Mouse (Mus musculus) cerebellum, postnatal 4 days (tissue): ENCODE measurements around the gene Gm19345.

Experiments used
- DNase-seq, 2 experiments: peaks; one replicate each; pipeline ENCODE4 v3.0.0; 2022; ENCODE audit warnings: low spot score in 2 of 2, mixed read lengths in 1 of 2

Gm19345 gene

DNA sequence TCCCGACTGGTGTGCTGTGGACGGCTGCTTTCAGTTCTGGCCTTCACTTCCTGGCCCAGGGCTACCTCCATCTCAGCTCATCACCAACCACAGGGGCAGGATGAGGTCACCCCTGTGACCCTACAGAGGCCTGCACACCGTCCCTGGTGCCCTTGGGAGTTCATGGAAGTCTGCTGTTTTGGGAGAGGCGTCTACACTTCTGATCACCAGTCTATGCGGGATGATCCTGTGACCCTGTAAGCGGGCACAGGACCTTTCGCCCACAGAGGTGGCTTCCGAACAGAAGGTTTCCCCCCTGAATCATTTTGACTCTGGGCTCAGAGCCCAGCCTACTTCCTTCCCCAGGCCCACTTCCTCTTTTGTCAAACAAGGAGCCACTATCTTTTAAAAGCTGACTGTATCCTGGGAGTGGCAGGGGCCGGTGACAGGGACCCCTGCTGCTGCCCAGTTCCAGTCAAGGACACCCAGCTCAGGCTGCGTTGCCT lies 19.4 kb downstream of the Gm19345 start:
- DNase-seq, result no peak

DNA sequence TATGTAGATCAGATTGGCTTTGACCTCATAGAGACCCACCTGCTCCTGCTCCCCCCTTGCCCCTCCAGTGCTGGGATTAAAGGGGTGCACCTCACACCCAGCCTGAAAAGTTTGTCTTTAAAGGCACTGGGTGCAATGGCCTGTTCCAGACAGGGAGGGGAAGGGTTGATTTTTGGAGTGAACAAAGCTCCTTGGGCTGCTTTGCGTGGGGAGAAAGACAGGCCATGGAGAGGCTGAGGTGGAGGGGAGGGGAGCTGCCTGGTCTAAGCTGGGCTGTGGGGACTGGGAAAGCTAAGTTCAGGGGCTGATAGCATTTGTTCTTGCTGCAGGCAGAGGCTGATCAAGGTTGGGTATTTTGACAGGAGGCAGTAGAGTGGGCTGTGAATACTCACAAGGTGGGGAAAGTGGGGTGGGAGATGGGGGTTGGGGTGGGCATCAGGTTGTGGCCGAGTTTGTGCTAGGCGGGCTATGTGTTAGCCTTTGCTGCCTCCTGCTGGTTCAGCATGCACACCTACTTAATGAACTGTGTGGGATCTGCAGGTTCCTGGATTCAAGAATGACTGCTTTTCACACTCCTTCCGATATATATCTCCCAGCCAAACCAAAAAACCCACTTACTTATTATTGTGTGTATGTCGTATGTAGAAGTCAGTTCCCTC lies 20.3 kb downstream of the Gm19345 start:
- no peak for DNase-seq

DNA sequence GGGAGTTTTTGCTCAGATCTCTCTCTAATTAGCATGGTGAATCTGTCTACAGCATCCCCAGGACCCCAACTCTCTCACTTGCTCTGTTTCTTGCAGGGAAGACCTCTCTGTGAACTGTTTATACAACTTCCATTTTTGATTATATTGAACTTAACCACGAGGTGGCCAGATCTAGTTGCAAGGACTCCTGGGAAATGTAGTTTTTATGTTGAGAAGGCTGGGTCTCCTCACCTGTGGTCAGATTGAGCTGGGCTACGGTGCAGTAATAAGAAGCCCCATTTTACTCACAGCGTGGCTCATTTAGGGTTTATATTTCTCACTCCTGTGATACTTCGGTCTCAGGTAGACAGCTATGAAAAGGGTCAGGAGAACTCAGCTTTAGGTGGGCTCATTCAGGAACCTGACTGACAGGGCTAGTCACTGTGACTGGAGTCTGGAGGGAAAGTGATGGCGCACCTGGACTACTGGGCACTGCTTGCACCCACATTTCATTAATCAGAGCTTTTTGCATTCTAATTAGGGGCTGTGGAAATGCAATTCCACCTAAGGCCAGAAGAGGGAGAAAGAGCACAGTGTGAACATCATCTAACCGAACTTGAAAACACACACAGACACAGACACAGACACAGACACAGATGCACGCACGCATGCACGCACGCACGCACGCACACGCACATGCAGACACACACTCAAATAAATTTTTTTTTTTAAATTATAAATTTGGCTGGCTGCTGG lies 24.3 kb downstream of the Gm19345 start:
- peak in 1 of 2 experiments; percentile 36 for DNase-seq

DNA sequence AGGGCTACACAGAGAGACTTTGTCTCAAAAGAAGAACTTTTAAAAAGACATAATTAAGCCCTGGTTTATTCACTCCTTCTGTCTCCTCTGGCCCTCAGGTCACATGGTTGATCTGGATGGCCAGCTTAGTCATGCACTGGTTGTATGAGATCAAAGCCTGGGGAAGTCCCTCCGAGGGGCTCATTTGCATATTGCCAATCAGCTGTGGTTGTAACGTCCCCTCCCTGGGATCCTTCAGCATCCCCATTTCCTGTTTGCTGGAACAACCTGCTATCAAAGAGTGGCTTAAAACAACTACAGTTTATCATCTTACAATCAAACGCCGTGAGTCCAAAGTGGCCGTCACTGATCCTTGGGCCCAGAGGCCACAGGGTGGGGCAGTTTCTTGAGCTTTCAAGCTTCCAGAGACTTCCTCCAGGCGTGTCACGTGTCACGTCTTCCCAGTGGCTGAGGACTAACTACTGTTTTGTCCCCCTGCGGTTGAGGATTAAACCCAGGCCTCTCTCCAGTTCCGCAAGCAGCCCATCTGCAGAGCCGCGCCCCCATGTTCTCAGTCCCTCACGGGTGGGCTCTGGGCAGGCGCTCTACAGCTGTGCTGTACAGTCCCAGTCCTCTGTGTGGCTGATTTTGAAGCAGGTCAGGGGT lies 25.1 kb downstream of the Gm19345 start:
- no peak for DNase-seq

DNA sequence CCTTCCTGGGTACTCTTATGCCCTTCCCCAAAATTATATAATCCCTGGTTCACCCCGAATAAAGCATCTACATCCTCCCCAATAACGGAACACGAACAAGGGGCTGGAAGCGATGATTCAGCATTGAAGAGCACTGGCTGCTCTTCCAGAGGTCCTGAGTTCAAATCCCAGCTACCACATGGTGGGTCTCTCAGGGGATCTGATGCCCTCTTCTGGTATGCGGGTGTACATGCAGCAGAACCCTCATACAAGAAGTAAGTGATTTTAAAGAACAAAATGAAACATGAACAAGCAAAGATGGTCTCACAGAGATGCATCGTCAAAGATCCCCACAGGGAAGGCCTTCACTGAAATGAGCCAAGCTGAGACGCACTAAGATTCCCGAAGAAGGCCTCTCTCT lies 29.0 kb downstream of the Gm19345 start:
- no peak for DNase-seq

DNA sequence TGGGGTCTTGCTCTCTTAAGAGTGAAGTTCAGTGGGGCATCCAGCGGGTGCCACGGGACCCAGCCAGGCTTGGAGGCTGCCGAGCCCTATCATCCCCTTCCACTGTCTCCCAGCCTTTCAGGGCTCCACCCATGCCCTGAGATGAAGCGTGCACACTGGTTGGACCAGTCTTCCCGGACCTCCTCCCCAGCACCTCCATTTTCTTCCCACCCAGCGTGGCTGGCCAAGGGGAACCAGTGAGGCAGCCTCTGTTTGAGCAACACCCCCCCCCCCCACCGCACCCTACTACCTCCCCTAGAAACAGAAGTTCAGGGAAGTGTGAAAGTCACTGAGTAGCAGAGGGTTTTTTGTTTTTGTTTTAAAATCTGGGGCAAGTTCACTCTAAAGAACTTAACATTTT lies 36.0 kb downstream of the Gm19345 start, which contains the start of gene Ceacam19:
Gene Ceacam19, minus strand, starts transcription at position 117 of the 400 bp plus-strand sequence.
- no peak for DNase-seq

DNA sequence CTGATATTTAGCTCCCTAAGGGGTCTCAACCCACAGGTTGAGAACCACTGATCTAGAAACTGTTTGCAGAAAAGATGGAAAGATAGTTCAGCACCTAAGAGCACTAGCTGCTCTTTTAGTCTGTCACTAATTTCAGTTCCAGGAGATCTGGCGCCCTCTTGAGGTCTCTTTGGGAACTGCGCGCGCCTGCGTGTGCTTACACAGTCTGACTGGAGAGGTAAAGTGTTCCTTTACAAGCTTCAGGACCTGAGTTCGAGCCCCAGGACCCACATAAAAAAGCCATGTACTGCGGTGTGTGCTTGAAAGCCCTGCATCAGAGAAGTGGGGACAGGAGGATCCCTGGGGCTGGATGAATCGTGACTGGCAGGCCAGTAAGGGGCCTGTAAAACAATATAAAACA lies 38.1 kb downstream of the Gm19345 start:
- peak in 1 of 2 experiments; percentile 31 for DNase-seq
